Mouse (Mus musculus): ENCODE data around the gene Senp3.
A peak's percentile ranks its signal among the peaks of the same experiment; 100 is the strongest.

Senp3 gene

DNA sequence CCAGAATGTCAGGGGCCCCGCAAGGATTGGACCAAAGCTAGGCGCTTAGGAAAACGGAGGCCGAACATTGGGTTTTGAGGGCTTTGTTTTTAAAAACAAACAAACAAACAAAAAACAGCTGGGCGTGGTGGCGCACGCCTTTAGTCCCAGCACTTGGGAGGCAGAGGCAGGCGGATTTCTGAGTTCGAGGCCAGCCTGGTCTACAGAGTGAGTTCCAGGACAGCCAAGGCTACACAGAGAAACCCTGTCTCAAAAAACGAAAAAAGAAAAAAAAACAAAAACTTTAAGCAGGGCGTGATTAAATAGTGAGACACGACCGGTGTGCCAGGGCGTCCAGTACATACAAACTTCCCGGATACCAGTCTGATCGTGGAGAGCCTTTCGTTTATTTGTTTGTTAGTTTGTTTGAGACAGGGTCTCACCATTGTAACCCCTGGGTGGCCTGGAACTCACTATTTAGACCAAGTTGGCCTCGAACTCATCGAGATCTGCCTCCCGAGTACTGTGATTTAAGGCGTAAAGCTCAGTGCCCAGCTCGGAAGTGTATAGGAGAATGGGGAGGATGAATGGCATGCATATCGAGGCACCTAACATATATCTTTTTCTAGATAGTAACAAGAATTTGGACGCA is 440 bp upstream of the Senp3 start:
- no peak for DNase-seq (ENCODE audit: low spot score)

DNA sequence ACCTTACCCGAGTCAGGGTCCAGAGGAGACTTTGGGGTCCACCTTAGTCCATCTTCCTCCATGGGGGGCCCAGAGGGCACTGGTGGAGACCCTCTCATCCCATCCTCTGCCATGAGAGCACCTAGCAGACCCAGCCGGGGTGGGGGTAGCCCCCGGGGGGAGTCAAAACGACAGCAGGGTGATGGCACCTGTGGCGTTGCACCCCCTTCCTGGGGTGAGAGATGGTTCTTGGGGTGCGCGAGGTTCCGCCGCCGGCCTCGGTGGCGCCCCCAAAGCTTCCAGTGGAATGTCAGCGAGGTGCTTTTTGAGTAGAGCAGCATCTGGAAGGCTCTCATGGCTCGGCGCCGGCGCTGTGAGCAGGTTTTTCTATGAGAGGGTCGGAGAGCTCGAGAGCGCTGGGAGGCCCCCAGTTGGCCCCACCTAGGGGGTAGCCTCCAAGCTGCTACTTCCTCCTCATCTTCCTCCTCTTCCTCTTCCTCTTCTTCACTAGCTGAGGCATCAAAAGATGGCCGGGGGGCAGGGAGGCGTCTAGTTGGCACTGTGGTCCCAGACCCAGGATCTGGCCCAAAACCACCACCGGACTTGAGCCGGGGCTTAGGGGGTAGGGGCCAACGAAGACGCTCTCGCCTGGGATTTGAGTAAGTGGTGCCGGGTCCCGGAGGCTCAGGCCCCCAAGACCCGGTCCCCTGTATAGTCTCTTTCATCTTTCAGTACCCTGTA is 1.6 kb downstream of the Senp3 start:
- no peak for DNase-seq (ENCODE audit: low spot score)

DNA sequence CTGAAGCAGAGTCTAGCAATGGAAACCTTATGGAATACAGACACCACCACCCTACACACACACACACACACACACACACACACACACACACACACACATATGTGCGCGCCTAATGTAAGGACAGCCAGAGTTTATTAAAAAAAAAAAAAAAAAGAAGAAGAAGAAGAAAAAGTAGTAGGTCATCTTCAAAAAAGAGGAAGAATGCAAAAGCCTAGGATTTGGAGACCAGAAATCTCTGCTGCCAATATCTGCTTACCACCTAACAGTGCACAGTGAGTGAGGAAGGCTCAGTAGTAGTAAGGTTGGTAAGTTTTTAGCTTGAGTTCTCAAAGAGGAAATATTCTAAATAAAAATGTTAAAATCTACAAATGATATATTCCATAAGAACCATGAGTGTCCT is 2.7 kb downstream of the Senp3 start:
- DNase-seq (ENCODE audit: low spot score) = no peak

DNA sequence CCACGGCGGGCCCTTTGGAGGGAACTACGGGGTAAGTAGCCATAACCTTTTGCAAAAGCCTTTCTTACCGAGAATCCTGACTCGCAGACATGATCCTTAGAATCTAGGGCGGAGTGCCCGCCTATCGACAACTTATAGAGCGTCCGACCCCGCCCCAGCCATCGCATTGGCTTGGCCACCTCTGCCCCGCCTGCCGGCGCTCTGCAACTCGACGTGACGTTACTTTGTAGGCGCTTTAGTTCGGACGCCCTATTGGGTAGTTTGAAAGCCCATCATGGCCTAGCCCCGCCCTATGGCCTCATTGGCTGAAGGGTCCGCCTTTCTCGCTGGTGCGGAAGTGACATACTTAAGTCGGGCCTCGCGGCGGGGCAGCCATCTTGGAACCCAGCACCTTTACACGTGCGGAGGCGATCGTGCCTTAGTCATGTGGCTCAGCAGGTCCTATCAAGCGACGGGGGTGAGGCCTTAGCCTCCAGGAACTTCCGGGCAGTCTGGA is 9.6 kb downstream of the Senp3 start, which contains the start of gene Eif4a1:
Eif4a1 (minus strand) TSS at position 213 of the 496 bp plus-strand sequence.
- DNase-seq (ENCODE audit: low spot score) = peak; percentile 100

DNA sequence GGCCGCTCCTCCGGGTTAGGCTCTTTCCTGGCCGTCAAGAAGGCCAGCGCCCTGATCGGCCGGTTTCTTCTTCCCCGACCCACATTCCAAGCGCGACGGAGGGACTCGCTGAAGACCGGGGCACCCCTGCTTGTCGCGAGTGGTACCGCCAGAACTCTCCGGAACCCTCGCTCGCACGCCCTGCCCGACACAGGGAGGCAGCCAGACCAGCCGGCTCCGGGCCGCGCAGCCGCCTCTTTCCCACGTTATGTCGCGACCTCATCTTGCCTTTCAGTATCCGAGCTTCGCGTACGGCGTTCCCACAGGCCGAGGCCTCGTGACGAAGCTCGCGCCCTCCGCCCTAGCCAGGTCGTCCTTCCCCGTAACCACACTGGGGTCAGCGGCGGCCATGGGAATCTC is 10.2 kb downstream of the Senp3 start:
- peak; percentile 75 for DNase-seq (ENCODE audit: low spot score)

DNA sequence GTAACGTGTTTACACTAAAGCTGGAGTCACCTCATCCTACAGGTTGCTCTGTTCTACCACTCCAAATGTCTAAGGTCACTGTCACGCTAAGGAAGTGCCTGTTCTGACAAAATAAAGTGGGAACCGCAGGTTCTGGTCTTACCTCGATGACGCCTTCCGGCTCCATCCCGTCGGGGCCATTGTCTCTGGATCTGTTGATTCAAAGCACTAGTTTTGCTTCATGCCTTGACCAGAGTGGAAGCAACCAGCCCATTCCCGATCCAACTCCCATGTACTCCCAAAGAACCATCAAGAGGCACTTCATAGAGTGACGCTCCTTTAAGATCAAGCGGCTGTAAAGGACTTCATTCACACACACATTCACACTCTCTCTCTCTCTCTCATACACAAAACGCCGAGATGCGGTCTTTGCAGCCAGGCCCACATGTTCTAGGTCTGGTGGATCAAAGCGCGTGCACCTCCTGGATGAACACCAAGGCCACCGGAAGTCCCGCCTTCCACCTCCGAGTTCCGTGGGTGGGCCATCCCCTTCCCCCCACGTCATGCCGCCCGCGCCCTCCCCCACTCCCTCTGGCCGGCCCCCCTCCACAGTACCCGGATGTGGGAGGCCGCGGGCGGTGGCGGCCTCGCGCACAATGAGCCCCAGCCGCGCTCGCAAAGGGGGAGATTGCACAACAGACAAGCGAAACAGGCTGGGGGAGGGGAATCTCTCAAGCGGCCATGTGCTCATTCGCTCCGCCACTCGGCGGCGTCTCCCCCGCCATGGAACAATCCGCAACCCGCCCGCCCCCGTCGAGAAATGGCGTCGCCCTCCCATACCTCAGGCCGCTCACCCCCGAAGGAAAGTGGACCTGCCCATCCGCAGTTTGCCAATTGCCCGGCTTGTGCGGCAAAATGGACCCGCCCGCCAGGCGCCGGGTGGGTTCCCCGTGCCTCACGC is 10.8 kb downstream of the Senp3 start:
- peak; percentile 93 for DNase-seq (ENCODE audit: low spot score)

DNA sequence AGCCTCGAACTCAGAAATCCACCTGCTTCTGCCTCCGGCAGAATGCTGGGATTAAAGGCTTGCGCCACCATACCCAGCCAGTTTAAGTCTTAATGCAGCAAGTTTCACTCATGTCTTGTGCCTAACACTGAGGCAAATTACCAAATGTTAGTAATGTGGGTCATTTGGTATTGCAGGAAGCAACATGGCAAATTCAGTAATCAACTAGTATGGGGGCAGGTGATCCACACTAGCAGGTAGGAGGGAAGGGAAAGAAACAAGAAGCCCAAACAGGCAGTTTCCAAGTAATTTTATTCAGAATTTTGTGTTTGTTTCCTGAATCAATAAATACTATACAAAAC is 15.2 kb downstream of the Senp3 start:
- no peak for DNase-seq (ENCODE audit: low spot score)

DNA sequence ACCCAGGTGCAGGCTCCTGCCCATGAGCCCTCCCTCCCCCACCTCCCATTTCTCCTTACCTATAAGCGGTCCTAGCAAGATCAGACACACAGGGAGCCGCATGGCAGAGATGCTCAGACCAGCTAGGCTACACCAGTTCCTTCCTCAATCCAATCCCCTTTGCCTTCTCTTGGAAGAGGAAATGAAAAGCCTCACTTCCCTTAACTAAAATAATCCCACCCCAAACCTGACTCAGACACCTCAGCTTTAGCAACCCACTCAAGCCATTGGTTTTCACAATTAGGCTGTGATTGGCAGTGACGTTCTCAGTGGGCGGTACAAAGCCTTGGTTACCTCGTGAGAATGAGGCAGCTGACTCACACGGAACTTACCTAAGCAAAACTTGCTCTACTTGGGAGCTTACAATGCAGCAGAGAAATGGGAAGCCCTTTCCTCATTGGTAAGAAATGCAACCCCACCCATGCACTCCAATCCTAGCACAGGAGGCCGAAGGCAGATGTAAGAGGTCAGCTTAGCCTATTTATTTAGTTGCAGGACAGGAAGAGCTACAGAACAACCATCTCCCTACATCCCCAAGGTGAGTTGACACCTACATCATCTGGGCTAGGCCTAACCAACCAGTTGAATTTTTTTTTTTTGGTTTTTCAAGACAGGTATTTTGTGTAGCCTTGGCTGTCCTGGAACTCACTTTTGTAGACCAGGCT is 15.8 kb downstream of the Senp3 start, which contains the start of gene Cd68:
Cd68 (minus strand) TSS at position 193 of the 704 bp plus-strand sequence.
- no peak for DNase-seq (ENCODE audit: low spot score)

DNA sequence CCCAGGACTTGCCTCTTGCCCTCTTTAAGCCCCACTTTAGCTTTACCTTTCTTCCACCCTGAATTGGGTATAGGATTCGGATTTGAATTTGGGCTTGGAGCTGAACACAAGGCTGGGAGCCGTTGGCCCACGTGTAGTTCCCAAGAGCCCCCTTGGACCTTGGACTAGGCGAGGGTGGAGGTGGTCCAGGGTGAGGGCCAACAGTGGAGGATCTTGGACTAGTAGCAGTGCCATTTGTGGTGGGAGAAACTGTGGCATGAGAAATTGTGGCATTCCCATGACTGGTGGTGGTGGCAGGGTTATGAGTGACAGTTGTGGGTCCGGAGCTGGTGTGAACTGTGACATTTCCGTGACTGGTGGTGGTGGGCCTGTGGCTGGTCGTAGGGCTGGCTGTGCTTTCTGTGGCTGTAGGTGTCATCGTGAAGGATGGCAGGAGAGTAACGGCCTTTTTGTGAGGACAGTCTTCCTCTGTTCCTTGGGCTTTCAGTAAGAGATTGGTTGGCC is 16.4 kb downstream of the Senp3 start:
- DNase-seq (ENCODE audit: low spot score) = no peak

DNA sequence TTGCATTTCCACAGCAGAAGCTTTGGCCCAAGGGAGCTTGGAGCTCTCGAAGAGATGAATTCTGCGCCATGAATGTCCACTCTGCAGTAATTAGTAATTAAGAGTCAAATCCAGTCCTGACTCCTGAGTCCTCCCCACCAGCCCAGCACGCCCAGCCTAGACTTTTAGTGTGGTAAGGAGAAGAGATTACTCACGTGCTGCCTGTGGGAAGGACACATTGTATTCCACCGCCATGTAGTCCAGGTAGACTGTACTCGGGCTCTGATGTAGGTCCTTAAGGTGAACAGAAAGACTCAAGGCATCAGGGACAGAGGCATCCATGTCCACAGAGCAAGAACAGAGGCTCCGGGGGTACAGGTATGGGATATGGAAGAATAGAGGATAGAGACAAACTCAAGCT is 17.0 kb downstream of the Senp3 start:
- no peak for DNase-seq (ENCODE audit: low spot score)

DNA sequence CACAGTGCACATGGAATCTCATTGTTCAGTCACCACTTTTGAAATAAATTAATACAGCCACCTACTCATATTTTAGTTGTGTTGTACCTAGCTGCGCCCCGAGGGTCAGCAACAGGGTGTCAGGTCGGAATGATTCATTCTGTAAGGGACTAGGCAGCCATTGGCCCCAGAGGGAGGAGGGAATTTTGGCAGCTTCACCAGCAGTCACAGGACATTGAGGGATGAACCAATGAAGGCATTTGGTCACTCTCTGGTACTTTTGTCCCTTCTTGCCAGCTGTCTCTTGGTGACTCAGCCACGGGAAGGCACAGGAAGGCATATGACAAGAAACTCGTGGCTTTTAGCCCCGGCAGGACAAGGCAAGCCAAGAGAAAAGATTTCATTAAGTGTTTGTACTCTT is 18.1 kb downstream of the Senp3 start:
- DNase-seq (ENCODE audit: low spot score) = no peak

DNA sequence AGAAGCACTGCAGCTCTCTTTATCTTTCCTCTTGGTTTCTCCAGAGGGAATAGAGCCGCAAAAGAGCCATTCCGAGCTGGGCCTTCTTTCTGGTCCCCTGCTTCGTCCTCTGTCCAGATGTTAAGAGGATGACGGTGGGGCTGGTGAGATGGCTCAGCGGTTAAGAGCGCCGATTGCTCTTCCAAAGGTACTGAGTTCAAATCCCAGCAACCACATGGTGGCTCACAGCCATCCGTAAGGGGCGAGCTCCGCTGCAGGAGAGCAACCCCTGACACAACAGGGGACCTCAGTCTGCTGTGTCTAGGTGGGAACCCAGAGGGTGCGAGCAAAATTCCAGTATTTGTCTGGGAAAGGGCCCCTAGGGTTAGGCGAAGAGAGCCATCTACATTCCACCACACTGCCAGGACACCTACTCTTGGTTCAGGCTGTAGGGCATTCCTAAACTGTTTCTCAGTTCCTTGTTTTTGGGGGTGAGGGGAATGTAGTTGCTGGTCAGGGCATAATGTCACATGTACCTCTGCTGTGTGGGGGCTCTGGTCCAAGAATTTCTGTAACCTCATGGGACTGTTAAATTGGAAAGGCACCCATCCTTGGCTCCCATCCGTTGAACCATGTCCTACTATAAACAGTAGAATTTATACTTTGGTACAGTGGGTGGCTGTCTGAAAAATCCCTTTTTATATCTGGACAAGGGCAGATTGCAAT is 18.8 kb downstream of the Senp3 start:
- DNase-seq (ENCODE audit: low spot score) = no peak

DNA sequence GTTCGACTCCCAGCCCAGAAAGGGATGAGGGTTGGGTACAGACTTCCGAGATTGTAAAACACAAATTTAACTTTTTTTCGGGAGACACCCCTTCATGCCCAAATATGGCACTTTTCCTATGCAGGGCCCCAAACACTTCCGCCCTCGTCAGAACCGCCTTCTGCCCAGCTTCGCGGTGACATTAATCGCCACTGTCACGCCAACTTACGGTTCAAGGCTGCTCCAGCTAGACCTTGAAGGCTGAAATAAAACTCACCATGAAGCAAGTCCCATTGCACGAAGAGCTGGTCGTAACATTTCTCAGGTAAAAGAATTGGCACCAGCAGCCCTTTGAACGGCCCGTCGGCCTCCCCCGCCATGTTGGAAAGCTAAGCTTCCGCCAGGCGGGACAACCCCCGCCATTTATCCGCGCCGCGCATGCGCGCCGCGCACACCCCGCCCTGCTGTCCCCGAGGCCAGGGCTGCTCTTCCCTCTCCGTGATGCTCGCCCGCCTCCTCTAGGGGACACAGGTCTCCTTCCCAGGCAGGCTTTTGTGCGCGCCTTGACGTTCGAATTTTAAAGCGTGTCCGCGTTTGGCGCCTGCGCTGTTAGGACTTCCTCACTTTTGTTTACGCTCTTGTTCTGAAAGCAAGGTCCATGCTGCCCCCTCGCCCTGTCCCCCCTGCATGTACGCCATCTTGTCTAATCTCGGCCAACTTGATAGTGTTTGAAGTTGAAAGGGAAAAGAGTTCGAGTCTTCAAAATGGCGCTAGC is 19.5 kb downstream of the Senp3 start, which contains the start of gene Mpdu1:
Mpdu1 (minus strand) TSS at position 430 of the 754 bp plus-strand sequence.
- DNase-seq (ENCODE audit: low spot score) = peak; percentile 95

DNA sequence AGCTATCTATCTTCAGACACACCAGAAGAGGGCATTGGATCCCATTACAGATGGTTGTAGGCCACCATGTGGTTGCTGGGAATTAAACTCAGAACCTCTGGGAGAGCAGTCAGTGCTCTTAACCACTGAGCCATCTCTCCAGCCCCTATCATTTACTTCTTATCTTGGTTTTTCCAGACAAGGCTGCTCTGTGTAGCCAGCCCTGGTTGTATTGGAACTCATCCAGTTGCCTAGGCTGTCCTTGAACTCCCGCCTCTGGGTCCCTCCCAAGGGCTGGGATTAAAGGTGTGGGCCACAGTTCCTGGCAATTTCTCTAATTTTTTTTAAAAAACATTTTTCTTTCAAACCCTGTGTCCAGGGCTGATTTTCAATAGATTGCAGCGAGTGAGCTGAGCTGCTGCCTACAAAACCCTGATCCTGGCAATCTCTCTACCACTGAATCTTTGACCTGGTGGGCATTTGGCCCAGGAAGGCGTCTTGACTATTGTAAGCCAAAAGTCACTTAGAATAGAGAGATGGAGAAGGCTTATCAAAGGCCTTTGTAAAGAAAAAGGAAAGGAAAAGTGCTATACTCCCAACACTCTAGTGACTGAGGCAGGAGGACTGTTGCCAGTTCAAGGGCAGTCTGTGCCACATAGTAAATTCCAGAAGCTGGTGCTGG is 20.5 kb downstream of the Senp3 start:
- DNase-seq (ENCODE audit: low spot score) = peak; percentile 67

DNA sequence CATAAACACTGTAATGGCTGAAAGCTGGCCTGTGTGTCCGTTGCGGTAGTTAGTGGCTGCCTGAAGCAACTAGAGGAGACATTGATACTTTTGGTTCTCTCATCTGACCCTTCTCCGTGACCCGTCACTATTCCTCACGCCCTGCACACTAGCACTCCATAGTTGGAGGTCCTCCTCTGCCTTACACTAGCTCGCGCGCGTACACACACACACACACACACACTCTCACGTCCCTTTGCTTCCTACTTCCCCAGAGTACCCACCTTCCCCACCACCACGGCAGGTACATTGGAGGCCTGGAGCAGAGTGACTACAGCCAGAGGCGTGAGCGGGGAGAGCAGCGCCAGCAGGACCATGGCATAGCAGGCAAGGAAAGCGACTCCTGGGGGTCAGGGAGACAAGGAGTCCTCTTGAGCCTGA is 24.4 kb downstream of the Senp3 start:
- no peak for DNase-seq (ENCODE audit: low spot score)

DNA sequence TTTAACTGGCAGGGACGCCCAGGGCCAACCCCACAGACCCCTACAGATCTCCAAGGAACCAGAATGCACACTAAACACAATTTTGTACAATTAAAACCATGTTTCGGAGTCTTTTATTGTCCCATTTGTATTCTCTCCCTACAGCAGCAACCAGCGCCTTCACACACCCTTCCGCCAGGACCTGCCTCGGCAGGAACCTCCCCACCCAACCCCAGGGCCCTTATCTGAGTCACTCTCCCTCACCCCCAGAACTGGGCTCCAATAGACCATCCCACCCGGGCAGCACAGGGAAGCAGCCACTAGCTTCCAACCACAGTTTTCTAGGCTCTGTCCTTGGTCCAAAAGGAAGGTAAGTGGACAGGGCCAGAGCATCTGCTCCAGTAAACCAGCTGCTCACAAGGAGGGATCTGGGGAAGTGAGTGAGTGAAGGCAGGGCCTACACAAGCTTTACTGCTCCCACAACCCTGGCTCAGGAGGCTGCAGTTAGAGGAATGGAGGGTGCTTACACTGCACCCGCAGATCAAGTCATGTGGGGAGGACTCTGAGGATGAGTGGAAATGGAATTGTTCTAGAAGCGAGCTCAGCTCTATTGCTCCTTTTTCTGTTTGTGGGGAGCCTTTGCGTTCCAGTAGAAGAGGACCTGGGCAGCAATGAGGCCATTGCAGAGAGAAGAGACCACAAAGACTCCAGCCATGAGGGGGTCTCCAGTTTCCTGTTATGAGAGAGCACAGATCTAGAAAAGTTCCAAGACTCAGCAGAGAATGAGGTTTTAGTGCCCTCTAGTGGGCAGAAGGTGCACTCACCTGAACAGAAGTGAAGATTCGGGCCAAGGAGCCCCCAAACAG is 25.0 kb downstream of the Senp3 start:
- DNase-seq (ENCODE audit: low spot score) = no peak

DNA sequence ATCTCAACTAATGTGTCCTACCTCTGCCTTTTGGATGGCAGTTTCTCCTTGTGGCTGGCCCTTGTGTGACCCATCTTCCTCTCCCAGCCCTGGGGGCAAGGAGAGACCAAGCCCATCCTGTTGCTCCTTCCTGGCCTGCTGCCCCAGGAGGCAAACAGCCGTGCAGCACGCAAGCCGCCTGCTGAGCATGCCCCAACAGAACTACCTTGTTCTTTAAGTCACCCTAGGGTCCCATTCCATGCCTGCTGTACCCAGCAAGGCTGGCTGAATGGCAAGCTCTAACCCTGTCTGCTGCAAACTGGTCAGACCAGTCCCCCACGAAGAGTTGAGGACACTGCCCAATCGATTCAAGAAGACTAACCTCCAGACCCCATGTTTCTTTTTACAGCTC is 25.8 kb downstream of the Senp3 start:
- no peak for DNase-seq (ENCODE audit: low spot score)

DNA sequence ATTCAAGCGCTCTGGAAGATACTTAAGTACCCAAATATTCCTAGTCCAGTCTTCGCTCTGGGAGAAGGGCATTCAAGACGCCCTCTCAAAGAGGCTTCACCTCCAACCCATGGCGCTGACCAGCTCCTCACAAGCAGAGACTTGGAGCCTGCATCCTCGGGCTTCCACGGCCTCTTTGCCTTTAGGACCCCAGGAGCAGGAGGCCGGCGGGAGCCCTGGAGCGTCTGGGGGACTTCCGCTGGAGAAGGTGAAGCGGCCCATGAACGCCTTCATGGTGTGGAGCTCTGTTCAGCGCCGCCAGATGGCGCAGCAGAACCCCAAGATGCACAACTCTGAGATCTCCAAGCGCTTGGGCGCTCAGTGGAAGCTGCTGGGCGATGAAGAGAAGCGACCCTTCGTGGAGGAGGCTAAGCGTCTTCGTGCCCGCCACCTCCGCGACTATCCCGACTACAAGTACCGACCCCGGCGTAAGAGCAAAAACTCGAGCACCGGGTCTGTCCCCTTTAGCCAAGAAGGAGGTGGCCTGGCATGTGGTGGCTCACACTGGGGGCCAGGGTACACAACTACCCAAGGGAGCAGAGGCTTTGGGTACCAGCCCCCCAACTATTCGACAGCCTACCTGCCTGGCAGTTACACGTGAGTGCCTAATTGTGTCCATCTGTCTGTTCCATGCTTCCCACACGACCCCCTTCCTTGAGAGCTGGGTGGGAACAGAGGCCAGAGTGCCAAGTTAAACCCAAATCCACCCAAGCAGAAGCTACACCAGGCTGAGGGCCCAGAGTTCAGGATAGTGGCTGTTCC is 26.4 kb downstream of the Senp3 start, which contains the start of gene Sox15:
Sox15 (plus strand) TSS at position 51 of the 801 bp plus-strand sequence.
- DNase-seq (ENCODE audit: low spot score) = peak; percentile 67
